In the genomic region with DNA sequence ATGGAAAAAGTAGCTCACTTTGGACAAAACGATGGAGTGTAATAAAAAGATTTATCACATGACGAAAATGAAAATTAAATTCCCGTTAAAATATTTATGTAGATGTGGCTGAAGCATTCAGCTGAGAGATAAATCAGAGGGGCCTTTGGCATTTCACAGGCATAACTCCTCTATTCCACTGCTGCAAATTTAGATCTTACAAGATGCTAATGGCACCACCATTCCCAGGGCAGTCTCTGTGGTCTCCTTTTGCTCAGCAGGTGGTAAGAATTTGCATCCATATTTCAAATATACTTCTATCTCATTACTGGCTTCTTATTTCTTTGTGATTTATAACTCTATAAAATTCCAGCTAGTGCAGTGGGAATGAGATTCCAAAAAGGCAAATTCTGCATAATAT, we compare ENCODE assay signal across 24 mouse cellular contexts.
"Had no signal": no experiment of that assay in that cellular context is flagged by ENCODE, and none has a peak within 500 bp of the region (broad histone marks: within the 10 kb centered on the region; RNA-seq: fewer than 3 reads in every experiment).

No protein-coding gene starts in this region.

- H3K9me3 ChIP-seq: heart, embryonic 10.5 days; heart, embryonic 12.5 days; hindbrain, embryonic 10.5 days; hindbrain, embryonic 12.5 days; intestine, embryonic 15.5 days; limb, embryonic 13.5 days had no signal

- H3K27me3 ChIP-seq: heart, embryonic 12.5 days; hindbrain, embryonic 12.5 days; intestine, embryonic 15.5 days; limb, embryonic 13.5 days had no signal

- H3K36me3 ChIP-seq: heart, embryonic 10.5 days; heart, embryonic 12.5 days; hindbrain, embryonic 10.5 days; hindbrain, embryonic 12.5 days; intestine, embryonic 15.5 days; limb, embryonic 13.5 days had no signal

- H3K4me3 ChIP-seq: gastrocnemius, adult 2 months; heart, embryonic 10.5 days; heart, embryonic 12.5 days; hindbrain, embryonic 10.5 days; hindbrain, embryonic 12.5 days; intestine, embryonic 15.5 days; layer of hippocampus, adult 2 months; left cerebral cortex, adult 2 months; limb, embryonic 13.5 days had no signal

- ATAC-seq: hindbrain, embryonic 16.5 days; inflammation-experienced regulatory T-cells, adult 6 months; intestine, embryonic 15.5 days; intestine, postnatal 0 days had no signal

- H3K27ac ChIP-seq: gastrocnemius, adult 2 months; heart, embryonic 10.5 days; hindbrain, embryonic 10.5 days; hindbrain, embryonic 12.5 days; hindbrain, embryonic 14.5 days; intestine, embryonic 15.5 days; layer of hippocampus, adult 2 months; left cerebral cortex, adult 2 months; limb, embryonic 13.5 days had no signal

- H3K4me2 ChIP-seq: heart, embryonic 12.5 days; hindbrain, embryonic 12.5 days; hindbrain, embryonic 14.5 days; intestine, embryonic 15.5 days; limb, embryonic 13.5 days had no signal

- H3K9ac ChIP-seq: heart, embryonic 12.5 days; hindbrain, embryonic 12.5 days; hindbrain, embryonic 14.5 days; intestine, embryonic 15.5 days; limb, embryonic 13.5 days had no signal

- H3K4me1 ChIP-seq: heart, embryonic 10.5 days; heart, embryonic 12.5 days; hindbrain, embryonic 10.5 days; hindbrain, embryonic 12.5 days; intestine, embryonic 15.5 days; limb, embryonic 13.5 days had no signal

- DNase-seq: gastrocnemius, adult 2 months; gastrocnemius, postnatal 10 days; gastrocnemius, postnatal 25 days; heart, adult 18-20 months; heart, postnatal 10 days; heart, postnatal 4 days; kidney, adult 18-20 months; kidney, adult 8-10 months; kidney, postnatal 10 days; kidney, postnatal 25 days; kidney, postnatal 4 days; left cerebral cortex, postnatal 4 days had no signal
